Mouse (Mus musculus) stomach, embryonic 16.5 days (tissue): ENCODE measurements around the gene Tph2. TPM values are rescaled to one million over a fixed set of nuclear protein-coding genes. Genes with fewer than 3 reads are reported as not detected.

Experiments used
- ATAC-seq: fragments of 200-750 bp; cut with Nextera tagmentation; 2 replicates; pipeline ENCODE4 v1.8.0; 2017; ENCODE audit warnings: moderate number of reproducible peaks, moderate TSS enrichment; ENCODE audit not compliant: insufficient read depth, low FRiP score
- H3K27ac ChIP-seq: fragments of 300-500 bp; sonication (generic); 2 replicates; pipeline ENCODE4 v1.5.1; 2014; ENCODE audit warnings: low read length
- H3K27me3 ChIP-seq: fragments of 300-500 bp; sonication (generic); 2 replicates; pipeline ENCODE4 v1.6.1; 2014; ENCODE audit warnings: low read length, control low read depth, mixed read lengths; ENCODE audit not compliant: control insufficient read depth, insufficient read depth
- H3K36me3 ChIP-seq: fragments of 300-500 bp; sonication (generic); 2 replicates; pipeline ENCODE4 v1.6.1; 2014; ENCODE audit warnings: low read length; ENCODE audit not compliant: control insufficient read depth, insufficient read depth
- H3K4me1 ChIP-seq: fragments of 300-500 bp; sonication (generic); 2 replicates; pipeline ENCODE4 v1.6.1; 2014; ENCODE audit warnings: low read length, control low read depth, mixed read lengths; ENCODE audit not compliant: control insufficient read depth, insufficient read depth
- H3K4me2 ChIP-seq: fragments of 300-500 bp; sonication (generic); 2 replicates; pipeline ENCODE4 v1.6.1; 2014; ENCODE audit warnings: low read depth, low read length, mixed read lengths
- H3K4me3 ChIP-seq: fragments of 300-500 bp; sonication (generic); replicated peaks from 2 replicates; pipeline ENCODE4 v1.5.1; 2014; ENCODE audit warnings: mild to moderate bottlenecking, low read length
- H3K9ac ChIP-seq: fragments of 300-500 bp; sonication (generic); 2 replicates; pipeline ENCODE4 v1.6.1; 2014; ENCODE audit warnings: low read length
- H3K9me3 ChIP-seq: fragments of 300-500 bp; sonication (generic); replicated peaks from 2 replicates; pipeline ENCODE4 v1.6.1; 2016; ENCODE audit warnings: low read length, control low read depth; ENCODE audit not compliant: control insufficient read depth
- WGBS: fragments of 180-500 bp; shearing (Covaris S2); extraction: QIAGEN DNeasy Blood & Tissue Kit; methylation state at CpG from one replicate; pipeline ENCODE4 v1.1.7; 2014; 5-methylcytosine and 5-hydroxymethylcytosine counted together
- polyA plus RNA-seq: library from polyadenylated mRNA; unstranded; fragments of >200 nt; fragmentation: Nextera tagmentation; extraction: Ambion mirVana; gene quantifications from 2 replicates; pipeline ENCODE4 v1.2.1, GENCODE M21; 2015

The Tph2 gene
- polyA plus RNA-seq, 1 experiment from 2014 or later: 0.05 TPM

DNA sequence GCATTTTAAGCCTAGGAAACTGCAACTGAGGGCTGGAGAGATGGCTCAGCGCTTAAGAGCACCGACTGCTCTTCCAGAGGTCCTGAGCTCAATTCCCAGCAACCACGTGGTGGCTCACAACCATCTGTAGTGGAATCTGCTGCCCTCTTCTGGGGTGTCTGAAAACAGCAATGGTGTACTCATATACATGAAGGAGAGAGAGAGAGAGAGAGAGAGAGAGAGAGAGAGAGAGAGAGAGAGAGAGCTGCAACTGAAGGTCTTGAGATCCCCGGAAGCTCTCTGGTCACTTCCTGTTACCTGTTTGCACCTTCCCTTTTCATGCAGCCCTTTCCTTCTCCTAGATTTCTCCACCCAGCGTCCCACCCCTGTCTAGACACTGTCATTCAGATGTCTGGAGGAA, 24.5 kb downstream of the Tph2 start:
- Histone ChIP-seq H3K4me1 (no peaks in the 10 kb centered on the region), H3K9ac (no peak overlapping the region), H3K27ac (no peak overlapping the region), H3K36me3 (no peaks in the 10 kb centered on the region), H3K9me3 (no peaks in the 10 kb centered on the region), H3K4me3 (no peak overlapping the region), H3K27me3 (no peaks in the 10 kb centered on the region), H3K4me2 (no peak overlapping the region)
- ATAC-seq: no peak
- 69% methylated on average over 5 of the region's 5 CpGs for WGBS

DNA sequence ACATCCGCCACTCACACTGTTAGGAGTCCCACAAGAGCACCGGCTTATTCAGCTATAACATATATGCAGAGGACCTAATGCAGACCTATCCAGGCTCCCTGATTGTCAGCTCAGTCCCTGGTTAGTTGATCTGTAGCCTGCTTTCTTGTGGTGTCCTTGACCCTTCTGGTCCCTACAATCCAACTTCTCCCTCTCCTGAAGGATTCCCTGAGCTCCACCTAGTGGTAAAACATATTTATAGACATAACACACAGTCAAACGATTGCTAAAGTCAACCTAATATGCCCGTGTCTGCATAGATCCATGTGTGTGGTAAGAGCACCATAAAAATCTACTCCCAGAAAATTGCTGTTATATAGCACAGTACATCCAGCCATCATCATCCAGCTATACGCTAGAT, 37.5 kb downstream of the Tph2 start:
- Histone ChIP-seq H3K36me3 (no peaks in the 10 kb centered on the region), H3K9ac (no peak overlapping the region), H3K27ac (no peak overlapping the region), H3K4me2 (no peak overlapping the region), H3K9me3 (no peaks in the 10 kb centered on the region), H3K27me3 (no peaks in the 10 kb centered on the region), H3K4me1 (no peaks in the 10 kb centered on the region), H3K4me3 (no peak overlapping the region)
- WGBS: 76% methylated on average over 5 of the region's 5 CpGs
- no peak for ATAC-seq

DNA sequence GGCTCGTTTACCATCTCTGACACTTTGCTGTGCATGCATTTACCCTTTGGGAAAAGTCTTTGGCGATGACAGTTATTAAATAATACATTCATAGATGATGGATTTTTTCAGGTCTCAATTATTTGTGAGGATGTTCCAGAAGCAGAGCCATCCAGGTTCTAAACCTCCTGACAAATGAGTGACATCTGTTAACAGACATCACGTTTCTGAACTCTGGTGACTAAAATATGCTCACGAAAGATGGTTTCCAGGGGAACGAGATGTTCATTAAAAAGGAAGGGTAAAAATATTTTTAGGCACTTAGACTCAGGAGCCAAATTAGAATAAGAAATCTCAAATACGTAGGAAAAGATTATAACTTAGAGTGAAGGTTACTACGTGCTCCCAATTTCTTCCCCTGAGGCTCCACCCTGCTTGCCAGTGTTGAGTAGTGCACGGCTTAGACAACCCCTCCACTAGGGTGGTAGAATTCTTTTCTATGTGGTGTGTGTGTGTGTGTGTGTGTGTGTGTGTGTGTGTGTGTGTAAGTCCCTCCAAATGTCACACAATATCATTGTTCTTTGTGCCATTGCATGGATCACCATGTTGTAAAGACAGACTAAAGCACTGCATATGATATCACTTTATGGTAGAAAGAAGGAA, 38.4 kb downstream of the Tph2 start:
- ATAC-seq: no peak
- Histone ChIP-seq H3K4me1 (no peaks in the 10 kb centered on the region), H3K27me3 (no peaks in the 10 kb centered on the region), H3K4me3 (no peak overlapping the region), H3K4me2 (no peak overlapping the region), H3K9me3 (no peaks in the 10 kb centered on the region), H3K9ac (no peak overlapping the region), H3K27ac (no peak overlapping the region), H3K36me3 (no peaks in the 10 kb centered on the region)
- WGBS: 83% methylated on average over 8 of the region's 8 CpGs

DNA sequence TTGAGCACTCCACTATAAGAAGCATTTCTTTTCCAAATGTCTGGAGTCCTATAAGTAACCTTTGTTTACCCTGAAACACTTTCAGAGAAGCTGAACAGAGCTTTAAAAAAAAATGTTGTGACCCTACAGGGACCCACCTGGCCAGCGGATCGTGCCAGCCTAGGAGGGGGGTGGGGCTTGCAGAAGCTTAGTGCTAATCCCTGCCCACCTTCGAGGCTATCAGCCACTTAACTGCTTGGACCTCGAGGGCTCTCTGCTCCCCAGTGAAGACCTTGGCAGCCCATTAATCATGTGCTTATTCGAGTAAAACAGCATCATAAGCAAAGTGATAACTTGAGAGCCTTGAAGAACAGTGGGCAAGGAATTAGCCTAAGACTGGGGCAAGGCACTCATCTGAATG, 40.3 kb downstream of the Tph2 start:
- no peak overlapping the region for H3K4me2 ChIP-seq
- H3K4me1 ChIP-seq: no peaks in the 10 kb centered on the region
- no peak overlapping the region for H3K27ac ChIP-seq
- ATAC-seq: no peak
- H3K36me3 ChIP-seq: no peaks in the 10 kb centered on the region
- no peak overlapping the region for H3K9ac ChIP-seq
- no peak overlapping the region for H3K4me3 ChIP-seq
- 21% methylated on average over 5 of the region's 5 CpGs for WGBS
- no peaks in the 10 kb centered on the region for H3K9me3 ChIP-seq
- no peaks in the 10 kb centered on the region for H3K27me3 ChIP-seq

DNA sequence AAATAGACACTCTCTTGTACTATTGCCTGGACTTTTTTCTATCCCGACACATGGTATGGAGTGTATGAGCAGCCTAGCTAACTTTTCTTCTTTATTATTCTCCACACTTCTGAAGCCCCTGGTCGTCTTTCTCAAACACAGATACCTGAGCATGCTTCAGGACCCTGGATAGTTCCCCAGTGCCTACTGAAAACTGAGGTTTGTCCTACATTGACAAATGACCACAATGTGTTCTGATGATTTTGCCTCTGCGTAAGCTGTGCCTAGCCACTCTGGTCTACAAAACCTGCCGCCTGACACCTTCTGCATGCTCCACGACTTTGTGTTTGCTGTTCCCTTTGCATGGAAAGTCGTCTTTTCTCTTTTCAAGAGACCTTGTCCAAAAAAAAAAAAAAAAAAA, 41.2 kb downstream of the Tph2 start:
- H3K4me3 ChIP-seq: no peak overlapping the region
- no peak overlapping the region for H3K4me2 ChIP-seq
- H3K27me3 ChIP-seq: no peaks in the 10 kb centered on the region
- no peak overlapping the region for H3K9ac ChIP-seq
- ATAC-seq: no peak
- H3K27ac ChIP-seq: no peak overlapping the region
- no peaks in the 10 kb centered on the region for H3K36me3 ChIP-seq
- 44% methylated on average over 6 of the region's 6 CpGs for WGBS
- no peaks in the 10 kb centered on the region for H3K9me3 ChIP-seq
- no peaks in the 10 kb centered on the region for H3K4me1 ChIP-seq

DNA sequence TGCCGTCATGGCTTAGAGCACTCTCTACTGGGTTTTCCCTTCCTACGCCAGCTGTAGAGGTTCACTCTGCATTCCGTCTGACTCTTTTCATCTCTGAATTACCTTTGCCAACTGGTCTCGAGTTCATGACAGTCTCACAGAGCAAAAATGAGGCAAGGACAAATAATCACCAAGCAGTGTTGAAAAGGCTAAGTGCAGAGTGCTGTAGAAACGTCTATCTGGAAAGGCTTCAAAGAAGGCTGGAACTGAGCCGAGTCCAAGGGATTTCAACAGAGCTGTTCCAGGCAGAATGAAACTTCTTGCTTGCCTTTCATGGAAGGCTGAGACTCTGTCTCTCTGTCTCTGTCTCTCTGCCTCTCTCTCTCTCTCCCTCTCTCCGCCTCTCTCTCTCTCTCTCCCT, 47.8 kb downstream of the Tph2 start:
- H3K36me3 ChIP-seq: no peaks in the 10 kb centered on the region

DNA sequence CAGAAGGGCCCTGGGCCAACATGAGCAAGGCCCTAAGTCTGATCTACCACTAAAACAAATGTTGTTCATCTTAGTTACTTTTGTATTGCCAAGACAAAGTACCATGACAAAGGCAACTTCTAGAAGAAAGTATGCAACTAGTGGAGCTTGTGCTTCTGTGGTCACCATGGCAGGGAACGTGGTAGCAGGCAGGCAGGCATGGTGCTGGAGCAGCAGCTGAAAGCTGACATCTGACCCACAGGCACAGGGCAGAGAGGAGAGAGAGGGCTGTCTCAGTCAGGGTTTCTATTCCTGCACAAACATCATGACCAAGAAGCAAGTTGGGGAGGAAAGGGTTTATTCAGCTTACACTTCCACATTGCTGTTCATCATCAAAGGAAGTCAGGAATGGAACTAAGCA, 56.9 kb downstream of the Tph2 start:
- Histone ChIP-seq H3K27ac (no peak overlapping the region), H3K27me3 (no peaks in the 10 kb centered on the region), H3K4me3 (no peak overlapping the region), H3K9ac (no peak overlapping the region), H3K36me3 (no peaks in the 10 kb centered on the region), H3K4me1 (no peaks in the 10 kb centered on the region), H3K4me2 (no peak overlapping the region), H3K9me3 (no peaks in the 10 kb centered on the region)
- 70% methylated on average over 1 of the region's 1 CpGs for WGBS
- no peak for ATAC-seq

More for the DNA sequence above, 47.8 kb downstream of the Tph2 start:
- Histone ChIP-seq H3K9me3 (no peaks in the 10 kb centered on the region), H3K4me3 (no peak overlapping the region), H3K4me2 (no peak overlapping the region), H3K9ac (no peak overlapping the region), H3K4me1 (no peaks in the 10 kb centered on the region), H3K27me3 (no peaks in the 10 kb centered on the region), H3K27ac (no peak overlapping the region)
- ATAC-seq: no peak
- WGBS: 72% methylated on average over 7 of the region's 7 CpGs

DNA sequence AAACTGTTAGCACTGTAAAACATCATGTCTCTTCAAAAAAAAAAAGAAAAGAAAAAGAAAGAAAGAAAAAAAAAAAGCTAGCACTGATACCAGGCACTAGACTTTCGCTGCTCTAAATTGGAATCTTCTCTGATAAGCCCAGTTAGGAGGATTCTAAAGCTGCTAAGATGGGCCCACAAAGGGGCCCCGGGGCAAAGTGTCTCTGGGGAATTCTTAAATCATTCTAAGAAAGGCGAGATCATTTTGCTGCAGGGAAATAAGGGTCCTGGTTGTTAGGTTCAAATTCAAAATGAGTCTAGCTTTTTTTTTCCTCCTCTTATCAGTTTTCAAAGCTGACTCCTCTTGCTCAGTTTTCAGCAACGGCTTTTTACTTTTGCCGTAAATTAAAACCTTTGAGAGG, 59.3 kb downstream of the Tph2 start:
- H3K4me2 ChIP-seq: no peak overlapping the region
- H3K9me3 ChIP-seq: no peaks in the 10 kb centered on the region
- no peak overlapping the region for H3K4me3 ChIP-seq
- no peak overlapping the region for H3K27ac ChIP-seq
- WGBS: 27% methylated on average over 5 of the region's 5 CpGs
- no peaks in the 10 kb centered on the region for H3K27me3 ChIP-seq
- H3K36me3 ChIP-seq: no peaks in the 10 kb centered on the region
- no peak overlapping the region for H3K9ac ChIP-seq
- no peak for ATAC-seq
- H3K4me1 ChIP-seq: no peaks in the 10 kb centered on the region

DNA sequence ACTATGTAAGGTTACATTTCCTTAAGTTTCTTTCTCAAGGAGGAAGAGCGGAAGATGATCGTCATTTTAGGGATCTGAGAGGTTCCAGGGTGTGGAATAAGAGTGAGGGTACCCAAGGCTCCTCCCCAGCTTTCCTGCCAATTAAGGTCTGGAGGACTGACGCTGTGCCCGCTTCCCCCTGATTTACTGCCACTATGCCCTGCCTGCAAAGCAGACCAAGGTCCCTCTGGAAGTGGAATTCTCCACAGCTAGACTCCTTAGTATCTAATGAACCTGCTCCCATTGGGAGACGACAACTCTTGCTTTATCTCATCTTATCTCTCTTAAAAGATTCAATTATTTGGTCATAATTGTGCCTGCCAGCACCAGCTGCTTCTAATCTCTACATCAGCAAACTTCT, 59.8 kb downstream of the Tph2 start:
- no peaks in the 10 kb centered on the region for H3K9me3 ChIP-seq
- H3K4me1 ChIP-seq: no peaks in the 10 kb centered on the region
- WGBS: 65% methylated on average over 5 of the region's 5 CpGs
- no peaks in the 10 kb centered on the region for H3K27me3 ChIP-seq
- H3K4me2 ChIP-seq: no peak overlapping the region
- H3K36me3 ChIP-seq: no peaks in the 10 kb centered on the region
- H3K9ac ChIP-seq: no peak overlapping the region
- no peak overlapping the region for H3K27ac ChIP-seq
- H3K4me3 ChIP-seq: no peak overlapping the region
- no peak for ATAC-seq
